Mouse (Mus musculus) olfactory bulb, adult 2 months (tissue): Measurements from ENCODE around the gene Gm21885.

Experiments
- CTCF ChIP-seq: fragments of 200-500 bp; IDR thresholded peaks from 2 replicates; pipeline ENCODE4 v1.5.1; 2012; ENCODE audit warnings: low read depth, mild to moderate bottlenecking, low read length, moderate library complexity; ENCODE audit not compliant: insufficient read depth
- POLR2A ChIP-seq: fragments of 200-500 bp; IDR thresholded peaks from 2 replicates; pipeline ENCODE4 v1.6.1; 2012; ENCODE audit warnings: mild to moderate bottlenecking, low read depth, low read length, moderate library complexity; ENCODE audit not compliant: insufficient read depth

- TF ChIP-seq CTCF (no peak), POLR2A (no peak)
Measured at GRCm38 (mm10) chr11:94318056-94318455, 36.4 kb downstream of the Gm21885 start.
